Mouse (Mus musculus) midbrain, embryonic 13.5 days (tissue): ENCODE measurements around the gene Htra1. TPM values are rescaled to one million over a fixed set of nuclear protein-coding genes. Genes with fewer than 3 reads are reported as not detected.
A peak's percentile ranks its signal among the peaks of the same experiment; 100 is the strongest.

Source experiments
- ATAC-seq: fragments of 200-750 bp; cut with Nextera tagmentation; 2 replicates; pipeline ENCODE4 v1.8.0; 2017; ENCODE audit warnings: mild to moderate bottlenecking, moderate TSS enrichment, moderate library complexity
- H3K27ac ChIP-seq: fragments of 300-500 bp; sonication (generic); 2 replicates; pipeline ENCODE4 v1.5.1; 2015; ENCODE audit warnings: inconsistent platforms, mild to moderate bottlenecking, moderate library complexity
- H3K27me3 ChIP-seq: fragments of 300-500 bp; sonication (generic); 2 replicates; pipeline ENCODE4 v1.6.1; 2015; ENCODE audit warnings: mild to moderate bottlenecking, inconsistent platforms
- H3K36me3 ChIP-seq: fragments of 300-500 bp; sonication (generic); 2 replicates; pipeline ENCODE4 v1.6.1; 2015; ENCODE audit warnings: mild to moderate bottlenecking, inconsistent platforms
- H3K4me1 ChIP-seq: fragments of 300-500 bp; sonication (generic); replicated peaks from 2 replicates; pipeline ENCODE4 v1.6.1; 2015; ENCODE audit warnings: inconsistent platforms
- H3K4me2 ChIP-seq: fragments of 300-500 bp; sonication (generic); replicated peaks from 2 replicates; pipeline ENCODE4 v1.6.1; 2015; ENCODE audit warnings: moderate library complexity, mild to moderate bottlenecking, inconsistent platforms
- H3K4me3 ChIP-seq: fragments of 300-500 bp; sonication (generic); replicated peaks from 2 replicates; pipeline ENCODE4 v1.5.1; 2015; ENCODE audit warnings: mild to moderate bottlenecking, inconsistent platforms
- H3K9ac ChIP-seq: fragments of 300-500 bp; sonication (generic); replicated peaks from 2 replicates; pipeline ENCODE4 v1.6.1; 2015; ENCODE audit warnings: mild to moderate bottlenecking, inconsistent platforms
- H3K9me3 ChIP-seq: fragments of 300-500 bp; sonication (generic); 2 replicates; pipeline ENCODE4 v1.6.1; 2016; ENCODE audit warnings: mild to moderate bottlenecking, inconsistent platforms
- WGBS: fragments of 180-500 bp; shearing (Covaris S2); methylation state at CpG from one replicate; pipeline ENCODE4 v1.1.7; 2015; 5-methylcytosine and 5-hydroxymethylcytosine counted together
- polyA plus RNA-seq: library from polyadenylated mRNA; unstranded; fragments of >200 nt; fragmentation: Nextera tagmentation; extraction: Ambion mirVana; gene quantifications from 2 replicates; pipeline ENCODE4 v1.2.1, GENCODE M21; 2015

Gene Htra1
- polyA plus RNA-seq, 1 experiment from 2014 or later: 6.2 TPM

DNA sequence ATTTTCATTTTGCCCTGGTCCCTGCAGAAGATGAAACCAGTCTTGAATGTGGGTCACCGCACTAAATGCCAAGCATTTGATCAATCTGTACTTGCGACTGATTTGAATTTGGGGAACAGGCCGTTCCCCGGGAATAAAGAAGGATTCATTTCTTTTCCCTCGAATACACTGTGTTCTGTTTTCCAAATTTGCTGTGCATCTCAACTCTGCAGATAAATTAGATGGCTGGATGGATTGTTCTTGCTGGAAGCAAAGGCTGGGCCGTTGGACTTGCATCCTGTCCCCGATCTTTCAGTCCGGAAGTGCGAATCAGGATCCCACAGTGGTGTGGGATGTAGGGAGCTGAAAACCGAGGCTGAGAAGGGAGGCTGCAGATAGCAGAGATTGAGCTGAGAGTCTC, 17.5 kb downstream of the Htra1 start:
- H3K36me3 ChIP-seq: no peaks in the 10 kb centered on the region
- no peak for ATAC-seq
- WGBS: 92% methylated on average over 10 of the region's 10 CpGs
- no peak overlapping the region for H3K9ac ChIP-seq
- H3K27me3 ChIP-seq: no peaks in the 10 kb centered on the region
- no peaks in the 10 kb centered on the region for H3K4me1 ChIP-seq
- H3K4me3 ChIP-seq: no peak overlapping the region
- H3K27ac ChIP-seq: no peak overlapping the region
- H3K9me3 ChIP-seq: no peaks in the 10 kb centered on the region
- H3K4me2 ChIP-seq: no peak overlapping the region

DNA sequence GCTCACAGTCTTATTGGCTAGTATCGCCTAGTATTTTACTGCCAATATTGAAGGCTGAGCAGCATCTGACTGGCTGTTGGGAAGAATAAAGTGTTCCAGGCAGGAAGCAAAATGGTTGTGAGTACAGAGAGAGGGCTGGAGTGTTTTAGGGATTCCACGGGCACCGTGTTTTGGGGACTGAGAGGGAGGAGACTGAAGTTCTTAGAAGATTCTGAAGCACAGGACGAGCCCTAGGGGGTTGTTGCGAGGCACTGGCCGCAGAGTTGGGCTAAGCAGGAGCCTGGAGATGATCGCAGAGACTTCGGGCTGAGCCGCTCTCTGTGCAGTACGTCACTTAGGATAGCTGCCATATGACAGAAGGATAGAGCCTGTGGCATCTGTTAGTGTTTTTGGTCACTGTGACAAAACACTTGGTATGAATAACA, 18.3 kb downstream of the Htra1 start:
- Histone ChIP-seq H3K4me1 (no peaks in the 10 kb centered on the region), H3K27me3 (no peaks in the 10 kb centered on the region), H3K9me3 (no peaks in the 10 kb centered on the region), H3K4me3 (no peak overlapping the region), H3K9ac (no peak overlapping the region), H3K27ac (no peak overlapping the region), H3K4me2 (no peak overlapping the region), H3K36me3 (no peaks in the 10 kb centered on the region)
- WGBS: 89% methylated on average over 10 of the region's 10 CpGs
- ATAC-seq: no peak

DNA sequence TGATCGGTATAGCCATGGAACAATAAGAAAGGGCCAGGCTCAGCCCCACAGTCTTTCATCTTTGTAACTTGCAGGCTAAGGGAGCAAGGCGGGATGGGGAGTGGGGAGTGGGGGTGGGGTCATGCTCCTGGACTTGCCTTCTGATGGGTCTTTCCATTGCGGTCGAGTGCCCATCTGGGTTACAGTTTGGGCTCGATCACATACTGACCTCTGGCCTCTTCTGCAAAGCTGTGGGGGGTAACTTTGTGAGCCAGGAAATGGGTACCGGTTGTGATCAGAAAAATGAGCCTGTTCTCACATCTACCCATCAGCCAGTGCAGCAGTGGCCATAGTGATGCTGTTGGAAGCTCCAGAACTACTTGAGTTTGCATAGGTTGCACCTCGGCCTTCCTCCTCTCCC, 22.6 kb downstream of the Htra1 start:
- no peak overlapping the region for H3K27ac ChIP-seq
- no peaks in the 10 kb centered on the region for H3K27me3 ChIP-seq
- H3K36me3 ChIP-seq: no peaks in the 10 kb centered on the region
- no peak overlapping the region for H3K4me2 ChIP-seq
- no peaks in the 10 kb centered on the region for H3K4me1 ChIP-seq
- no peak overlapping the region for H3K4me3 ChIP-seq
- H3K9ac ChIP-seq: no peak overlapping the region
- ATAC-seq: no peak
- WGBS: 65% methylated on average over 7 of the region's 7 CpGs
- H3K9me3 ChIP-seq: no peaks in the 10 kb centered on the region

DNA sequence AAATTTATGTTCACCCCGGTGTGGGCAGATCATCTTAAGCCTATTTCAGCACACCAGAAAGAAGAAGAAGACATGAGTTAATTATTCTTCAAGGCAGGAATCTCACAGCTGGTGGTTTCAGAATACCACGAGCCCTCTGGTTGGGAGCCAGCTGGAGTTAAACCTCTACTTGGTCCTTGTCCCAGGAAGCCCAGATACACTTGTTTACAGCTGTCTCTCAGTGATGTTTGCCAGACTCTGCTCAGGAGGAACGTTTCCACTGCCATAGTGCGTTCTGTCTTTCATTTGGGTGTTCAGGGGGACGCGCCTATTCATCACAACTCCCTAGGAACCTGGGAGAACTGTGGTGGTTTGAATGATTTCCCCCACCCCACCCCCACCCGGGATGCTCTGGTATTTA, 24.0 kb downstream of the Htra1 start:
- 53% methylated on average over 7 of the region's 7 CpGs for WGBS
- H3K4me1 ChIP-seq: no peaks in the 10 kb centered on the region

DNA sequence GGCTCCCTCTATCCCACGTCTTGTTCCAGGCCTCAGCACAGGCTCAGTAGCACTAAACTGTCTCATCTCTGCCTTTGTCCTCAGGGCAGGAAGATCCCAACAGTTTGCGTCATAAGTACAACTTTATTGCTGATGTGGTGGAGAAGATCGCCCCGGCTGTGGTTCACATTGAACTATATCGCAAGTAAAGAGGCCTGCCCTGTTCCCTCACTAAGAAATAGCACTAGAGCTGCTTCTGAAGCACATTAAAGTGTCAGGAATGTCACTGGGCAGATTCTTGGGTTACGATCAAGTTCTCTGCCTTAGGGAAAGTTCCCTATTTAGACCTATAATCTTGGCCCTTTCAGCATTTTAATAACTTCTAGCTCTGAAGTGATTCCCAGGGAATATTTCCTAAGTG, 25.5 kb downstream of the Htra1 start:
- Histone ChIP-seq H3K27ac (no peak overlapping the region), H3K9ac (no peak overlapping the region), H3K9me3 (no peaks in the 10 kb centered on the region), H3K36me3 (no peaks in the 10 kb centered on the region), H3K27me3 (no peaks in the 10 kb centered on the region), H3K4me1 (peaks cover 9% of the 10 kb centered on the region; the same call in 1 of the 2 replicates), H3K4me2 (no peak overlapping the region), H3K4me3 (no peak overlapping the region)
- 94% methylated on average over 6 of the region's 6 CpGs for WGBS
- no peak for ATAC-seq

More for the DNA sequence above, 24.0 kb downstream of the Htra1 start:
- no peak for ATAC-seq
- Histone ChIP-seq H3K4me3 (no peak overlapping the region), H3K27ac (no peak overlapping the region), H3K27me3 (no peaks in the 10 kb centered on the region), H3K9me3 (no peaks in the 10 kb centered on the region), H3K36me3 (no peaks in the 10 kb centered on the region), H3K4me2 (no peak overlapping the region), H3K9ac (no peak overlapping the region)

DNA sequence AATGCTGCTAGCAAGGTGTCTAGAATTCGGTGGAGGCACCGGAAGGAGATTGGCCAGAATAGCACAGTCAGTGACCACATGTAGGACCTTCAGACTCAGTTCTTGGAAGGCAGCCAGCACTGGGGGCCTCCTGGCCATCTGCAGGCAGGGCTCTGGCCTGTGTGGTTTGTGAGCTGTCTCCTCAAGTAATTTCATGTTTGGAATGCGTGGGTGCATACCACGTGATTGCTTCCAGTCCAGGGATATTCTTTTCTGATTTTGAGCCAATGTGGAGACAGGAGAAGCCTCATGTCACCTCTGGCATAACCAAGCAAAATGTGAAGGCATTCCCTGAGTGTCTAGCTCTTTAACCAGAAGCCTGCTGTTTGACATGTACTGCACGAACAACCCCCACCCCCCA, 28.8 kb downstream of the Htra1 start:
- Histone ChIP-seq H3K9ac (no peak overlapping the region), H3K27ac (no peak overlapping the region), H3K27me3 (no peaks in the 10 kb centered on the region), H3K9me3 (no peaks in the 10 kb centered on the region), H3K4me1 (peaks cover 9% of the 10 kb centered on the region; the same call in 1 of the 2 replicates), H3K4me2 (no peak overlapping the region), H3K4me3 (no peak overlapping the region), H3K36me3 (no peaks in the 10 kb centered on the region)
- 75% methylated on average over 5 of the region's 5 CpGs for WGBS
- ATAC-seq: no peak

DNA sequence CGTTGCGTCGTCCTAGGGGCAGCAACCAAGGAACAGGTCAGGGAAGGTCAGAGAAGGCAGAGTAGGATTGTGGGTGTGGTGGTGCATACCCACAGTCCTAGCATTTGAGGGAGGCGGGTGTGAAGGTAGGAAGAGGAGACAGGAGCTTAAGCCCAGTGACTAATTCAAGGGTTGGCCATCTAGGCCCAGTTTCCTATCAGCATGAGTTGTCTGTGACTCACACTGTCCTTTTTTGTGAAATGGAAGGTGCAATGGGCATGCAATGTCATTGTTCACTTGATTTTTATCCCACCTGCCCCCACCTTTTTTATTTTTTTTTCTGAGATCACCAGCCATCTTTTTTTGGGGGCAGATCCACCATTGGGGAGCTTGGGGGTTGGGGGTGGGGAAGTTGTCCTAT, 29.5 kb downstream of the Htra1 start:
- no peak overlapping the region for H3K4me3 ChIP-seq
- H3K9ac ChIP-seq: no peak overlapping the region
- no peaks in the 10 kb centered on the region for H3K9me3 ChIP-seq
- ATAC-seq: no peak
- H3K27ac ChIP-seq: 0 out of 2 replicates have a peak overlapping the region, but pooled peaks have one; percentile 4
- no peaks in the 10 kb centered on the region for H3K27me3 ChIP-seq
- H3K4me1 ChIP-seq: peaks cover 9% of the 10 kb centered on the region; the same call in 1 of the 2 replicates
- WGBS: 93% methylated on average over 4 of the region's 4 CpGs
- H3K4me2 ChIP-seq: no peak overlapping the region
- no peaks in the 10 kb centered on the region for H3K36me3 ChIP-seq

DNA sequence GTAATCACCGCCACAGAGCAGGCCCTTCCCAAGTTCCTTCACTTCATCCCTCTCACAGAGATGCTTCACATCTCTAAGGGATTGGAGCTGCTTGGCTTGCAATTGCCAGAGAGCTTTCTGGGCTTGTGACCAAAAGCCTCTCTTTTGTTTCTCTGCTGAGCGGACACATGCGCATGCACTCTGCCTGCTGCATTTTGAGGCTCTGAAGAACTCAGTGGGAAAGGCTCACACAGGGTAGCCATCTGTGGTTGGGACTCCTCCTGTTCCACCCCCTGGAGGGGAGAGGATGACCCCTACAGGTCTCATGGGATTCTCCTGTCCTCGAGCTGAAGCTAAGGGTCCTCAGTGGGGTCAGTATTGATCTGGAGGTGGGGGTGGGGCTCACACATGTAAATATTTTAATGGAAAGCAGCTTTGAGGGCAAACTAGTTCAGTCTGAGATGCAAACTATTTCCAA, 30.0 kb downstream of the Htra1 start:
- Histone ChIP-seq H3K9me3 (no peaks in the 10 kb centered on the region), H3K27me3 (no peaks in the 10 kb centered on the region), H3K4me1 (peaks cover 9% of the 10 kb centered on the region; the same call in 1 of the 2 replicates), H3K4me3 (no peak overlapping the region), H3K36me3 (no peaks in the 10 kb centered on the region), H3K4me2 (no peak overlapping the region), H3K9ac (no peak overlapping the region), H3K27ac (0 out of 2 replicates have a peak overlapping the region, but pooled peaks have one; percentile 4)
- peak; percentile 55; the same call in 1 of the 2 replicates for ATAC-seq
- 55% methylated on average over 4 of the region's 4 CpGs for WGBS

DNA sequence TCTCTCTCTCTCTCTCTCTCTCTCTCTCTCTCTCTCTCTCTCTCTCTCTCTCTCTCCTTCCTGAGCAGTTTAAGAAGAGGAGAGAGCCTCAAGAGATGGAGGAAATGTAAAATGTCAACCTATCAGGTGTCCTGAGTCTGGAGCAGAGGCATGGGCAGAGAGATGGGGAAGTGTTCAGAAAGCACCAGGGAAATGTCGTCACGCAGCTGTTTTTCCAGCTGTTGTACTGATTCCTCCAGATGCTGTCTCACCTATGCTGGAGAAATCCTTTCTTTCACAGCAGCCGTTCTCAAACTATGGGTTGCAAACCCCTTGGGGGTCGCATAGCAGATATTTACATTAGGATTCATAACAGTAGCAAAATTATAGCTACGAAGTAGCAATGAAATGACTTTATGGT, 30.5 kb downstream of the Htra1 start:
- H3K27ac ChIP-seq: no peak overlapping the region
- no peak for ATAC-seq
- no peaks in the 10 kb centered on the region for H3K36me3 ChIP-seq
- no peak overlapping the region for H3K4me3 ChIP-seq
- no peaks in the 10 kb centered on the region for H3K9me3 ChIP-seq
- no peak overlapping the region for H3K4me2 ChIP-seq
- H3K27me3 ChIP-seq: no peaks in the 10 kb centered on the region
- 82% methylated on average over 5 of the region's 5 CpGs for WGBS
- H3K9ac ChIP-seq: no peak overlapping the region
- peaks cover 9% of the 10 kb centered on the region; the same call in 1 of the 2 replicates for H3K4me1 ChIP-seq

DNA sequence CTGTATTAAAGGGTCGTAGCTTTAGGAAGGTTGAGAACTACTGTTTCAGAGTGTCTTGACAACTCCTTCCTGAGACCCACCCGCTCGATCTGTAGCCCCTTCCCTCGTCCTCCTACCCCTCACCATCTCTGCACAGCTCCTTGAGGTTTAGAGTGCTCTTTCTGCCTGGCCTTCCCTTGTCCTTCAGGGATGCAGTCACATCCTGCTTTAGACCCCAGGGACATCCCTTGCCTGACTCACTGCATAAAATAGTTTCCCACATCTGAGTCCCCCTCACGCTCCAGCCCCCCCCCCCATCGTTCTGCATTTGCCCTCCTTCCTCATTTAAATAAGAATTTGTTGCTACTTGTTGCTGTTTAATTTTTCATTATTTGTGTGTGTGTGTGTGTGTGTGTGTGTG, 31.0 kb downstream of the Htra1 start:
- Histone ChIP-seq H3K9me3 (no peaks in the 10 kb centered on the region), H3K4me1 (peaks cover 9% of the 10 kb centered on the region; the same call in 1 of the 2 replicates), H3K27me3 (no peaks in the 10 kb centered on the region), H3K36me3 (no peaks in the 10 kb centered on the region), H3K4me2 (no peak overlapping the region), H3K27ac (no peak overlapping the region), H3K9ac (no peak overlapping the region), H3K4me3 (no peak overlapping the region)
- ATAC-seq: no peak
- 77% methylated on average over 6 of the region's 6 CpGs for WGBS

DNA sequence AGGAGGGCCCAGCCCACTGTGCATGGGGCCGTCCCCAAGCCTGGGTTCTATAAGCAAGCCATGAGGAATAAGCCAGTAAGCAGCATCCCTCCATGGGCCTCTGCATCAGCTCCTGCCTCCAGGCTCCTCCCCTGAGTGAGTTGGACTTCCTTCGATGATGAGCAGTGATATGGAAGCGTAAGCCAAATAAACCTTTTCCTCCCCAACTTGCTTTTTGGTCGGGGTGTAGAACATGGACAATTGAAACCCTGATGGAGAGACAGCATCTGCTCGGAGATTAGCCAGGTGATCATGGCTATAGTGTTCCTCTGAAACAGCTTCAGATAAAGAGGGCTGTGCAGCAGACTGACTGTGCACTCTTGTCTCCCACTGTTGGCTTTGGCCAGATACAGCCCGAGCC, 32.0 kb downstream of the Htra1 start:
- no peak for ATAC-seq
- Histone ChIP-seq H3K4me1 (peaks cover 9% of the 10 kb centered on the region; the same call in 1 of the 2 replicates), H3K36me3 (no peaks in the 10 kb centered on the region), H3K4me3 (no peak overlapping the region), H3K9me3 (no peaks in the 10 kb centered on the region), H3K27me3 (no peaks in the 10 kb centered on the region), H3K9ac (no peak overlapping the region), H3K4me2 (no peak overlapping the region), H3K27ac (no peak overlapping the region)
- WGBS: 92% methylated on average over 6 of the region's 6 CpGs

DNA sequence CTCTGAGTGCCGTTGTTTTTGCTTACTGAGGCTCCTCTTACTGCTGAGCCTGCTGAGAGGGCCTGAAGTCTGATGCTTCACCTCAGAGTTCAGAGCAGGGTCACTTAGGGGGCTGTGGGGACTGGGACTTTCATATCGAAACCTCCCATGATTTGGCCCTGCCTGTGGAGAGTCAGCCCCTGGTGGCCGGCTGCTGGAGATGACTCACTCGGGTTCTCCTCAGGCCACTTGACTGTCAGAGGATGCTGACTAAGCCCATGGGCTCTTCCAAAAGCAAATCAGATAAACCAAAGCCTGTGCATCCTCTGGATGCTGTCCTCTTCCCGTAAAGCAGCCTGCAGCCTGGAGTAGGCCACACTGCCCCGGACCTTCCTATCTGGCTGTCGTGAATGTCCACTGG, 32.6 kb downstream of the Htra1 start:
- Histone ChIP-seq H3K4me3 (no peak overlapping the region), H3K27me3 (no peaks in the 10 kb centered on the region), H3K4me2 (no peak overlapping the region), H3K36me3 (no peaks in the 10 kb centered on the region), H3K9ac (no peak overlapping the region), H3K9me3 (no peaks in the 10 kb centered on the region), H3K27ac (no peak overlapping the region), H3K4me1 (peaks cover 9% of the 10 kb centered on the region; the same call in 1 of the 2 replicates)
- 83% methylated on average over 7 of the region's 7 CpGs for WGBS
- ATAC-seq: no peak

DNA sequence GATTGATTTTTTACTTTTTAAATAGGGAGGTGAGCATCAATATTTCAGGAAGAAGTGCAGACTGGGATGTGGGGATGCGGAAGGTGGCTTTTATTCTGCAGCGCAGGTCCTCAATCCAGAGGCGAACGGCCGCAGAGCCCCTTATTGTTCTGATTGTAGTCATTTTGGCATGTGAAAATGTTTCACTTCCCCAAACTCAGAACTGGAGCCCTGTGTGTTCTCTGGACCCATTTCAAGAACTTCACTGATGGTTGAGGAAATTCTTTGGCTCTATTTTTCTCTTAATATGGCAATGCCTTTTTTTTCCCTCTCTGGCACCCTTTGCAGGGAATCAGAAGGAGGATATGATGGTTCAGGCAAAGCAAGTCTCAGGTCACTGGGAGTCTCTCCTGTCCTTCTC, 33.2 kb downstream of the Htra1 start:
- Histone ChIP-seq H3K4me2 (no peak overlapping the region), H3K36me3 (no peaks in the 10 kb centered on the region), H3K9ac (no peak overlapping the region), H3K4me3 (no peak overlapping the region), H3K9me3 (no peaks in the 10 kb centered on the region), H3K27ac (no peak overlapping the region), H3K27me3 (no peaks in the 10 kb centered on the region), H3K4me1 (peaks cover 9% of the 10 kb centered on the region; the same call in 1 of the 2 replicates)
- 88% methylated on average over 5 of the region's 5 CpGs for WGBS
- ATAC-seq: no peak
